Mouse (Mus musculus) lung, adult 2 months (tissue): ENCODE results near the gene Ssr2. TPM values are rescaled to one million over a fixed set of nuclear protein-coding genes. Genes with fewer than 3 reads are reported as not detected.
A peak's percentile ranks its signal among the peaks of the same experiment; 100 is the strongest.

ENCODE experiments used
- DNase-seq: peaks from one replicate; pipeline ENCODE4 v3.0.0; 2022
- H3K4me1 ChIP-seq: fragments of 200-500 bp; 2 replicates; pipeline ENCODE4 v1.6.1; 2011; ENCODE audit warnings: low read length; ENCODE audit not compliant: control insufficient read depth, insufficient read depth
- H3K4me3 ChIP-seq: fragments of 200-500 bp; replicated peaks from 2 replicates; pipeline ENCODE3; 2011; ENCODE audit warnings: low read depth, mild to moderate bottlenecking, control low read depth, low read length; ENCODE audit errors: extremely low read depth
- CTCF ChIP-seq: fragments of 200-500 bp; IDR thresholded peaks from 2 replicates; pipeline ENCODE4 v1.5.1; 2011; ENCODE audit warnings: mild to moderate bottlenecking, low read length, control low read depth; ENCODE audit not compliant: insufficient read depth
- POLR2A ChIP-seq: fragments of 200-500 bp; IDR thresholded peaks from 2 replicates; pipeline ENCODE4 v1.6.1; 2011; ENCODE audit warnings: low read depth, mild to moderate bottlenecking, control low read depth, low read length, borderline replicate concordance; ENCODE audit errors: extremely low read depth
- WGBS: fragments of 180-500 bp; shearing (Covaris S2); methylation state at CpG from one replicate; pipeline ENCODE4 v1.1.7; 2018; 5-methylcytosine and 5-hydroxymethylcytosine counted together
- polyA plus RNA-seq: library from polyadenylated mRNA; depleted of rRNA; stranded (reverse); fragments of >200 nt; gene quantifications from 2 replicates; pipeline ENCODE4 v1.2.3, GENCODE M21; 2012

Ssr2 gene
- polyA plus RNA-seq, 1 experiment, result 188 TPM

- WGBS, result 76% methylated on average over 7 of the region's 7 CpGs
- no peak for TF ChIP-seq POLR2A
- Histone ChIP-seq H3K4me3 (no peak overlapping the region), H3K4me1 (peaks cover 2% of the 10 kb centered on the region; the same call in 1 of the 2 replicates)
- no peak for DNase-seq
Measured at GRCm38 (mm10) chr3:88541622-88542401, 33.9 kb upstream of the Ssr2 start.

- TF ChIP-seq POLR2A (no peak), CTCF (no peak)
- DNase-seq, result no peak
- 65% methylated on average over 4 of the region's 4 CpGs for WGBS
- Histone ChIP-seq H3K4me3 (no peak overlapping the region), H3K4me1 (no peaks in the 10 kb centered on the region)
Measured at GRCm38 (mm10) chr3:88542486-88542885, 33.2 kb upstream of the Ssr2 start.

- no peak for TF ChIP-seq CTCF
- TF ChIP-seq POLR2A, result no peak
- Histone ChIP-seq H3K4me1 (no peaks in the 10 kb centered on the region), H3K4me3 (no peak overlapping the region)
- DNase-seq, result no peak
- 79% methylated on average over 8 of the region's 8 CpGs for WGBS
Measured at GRCm38 (mm10) chr3:88543174-88543573, 32.5 kb upstream of the Ssr2 start.

GRCm38 (mm10) chr3:88543651-88544410, 31.8 kb upstream of the Ssr2 start:
- Histone ChIP-seq H3K4me1 (no peaks in the 10 kb centered on the region), H3K4me3 (no peak overlapping the region)
- TF ChIP-seq POLR2A (no peak), CTCF (no peak)
- DNase-seq, result no peak
- WGBS, result 51% methylated on average over 5 of the region's 5 CpGs

- TF ChIP-seq CTCF (peak; percentile 55; the same call in 1 of the 2 replicates), POLR2A (no peak)
- 37% methylated on average over 5 of the region's 5 CpGs for WGBS
- Histone ChIP-seq H3K4me3 (no peak overlapping the region), H3K4me1 (no peaks in the 10 kb centered on the region)
- DNase-seq, result no peak
Measured at GRCm38 (mm10) chr3:88544514-88544913, 31.2 kb upstream of the Ssr2 start.

- TF ChIP-seq POLR2A, result no peak
- no peak for TF ChIP-seq CTCF
- H3K4me1 ChIP-seq, result no peaks in the 10 kb centered on the region
- 65% methylated on average over 20 of the region's 20 CpGs for WGBS
- DNase-seq, result no peak
- H3K4me3 ChIP-seq, result no peak overlapping the region
Measured at GRCm38 (mm10) chr3:88544955-88545591, 30.6 kb upstream of the Ssr2 start.

- 59% methylated on average over 6 of the region's 6 CpGs for WGBS
- TF ChIP-seq POLR2A (no peak), CTCF (no peak)
- Histone ChIP-seq H3K4me3 (no peak overlapping the region), H3K4me1 (peaks cover 3% of the 10 kb centered on the region)
- DNase-seq, result no peak
Measured at GRCm38 (mm10) chr3:88546674-88547418, 28.8 kb upstream of the Ssr2 start.

- peak within 1 kb of the TSS; percentile 21 for H3K4me3 ChIP-seq
- no peak for TF ChIP-seq CTCF
- peak; percentile 52; the same call in 1 of the 2 replicates for TF ChIP-seq POLR2A
- peaks cover 3% of the 10 kb centered on the region for H3K4me1 ChIP-seq
- WGBS, result 56% methylated on average over 18 of the region's 18 CpGs
- peak; percentile 77 for DNase-seq
Measured at GRCm38 (mm10) chr3:88548180-88548917, 27.3 kb upstream of the Ssr2 start, which contains the start of gene Rab25. Rab25 (minus strand) TSS chr3:88548300.
